Mouse (Mus musculus) midbrain, postnatal 0 days (tissue): ENCODE results near the gene Chrna4. TPM values are rescaled to one million over a fixed set of nuclear protein-coding genes. Genes with fewer than 3 reads are reported as not detected.

Source experiments
- ATAC-seq: fragments of 200-750 bp; cut with Nextera tagmentation; 2 replicates; pipeline ENCODE4 v1.8.0; 2017; ENCODE audit warnings: moderate number of reproducible peaks, mild to moderate bottlenecking, moderate TSS enrichment, moderate library complexity; ENCODE audit not compliant: low FRiP score
- DNase-seq: peaks from one replicate; pipeline ENCODE4 v3.0.0-alpha.2; 2015; ENCODE audit warnings: low spot score
- H3K27ac ChIP-seq: fragments of 300-500 bp; sonication (generic); 2 replicates; pipeline ENCODE4 v1.5.1; 2014; ENCODE audit warnings: low read depth, mild to moderate bottlenecking, low read length, mixed read lengths
- H3K27me3 ChIP-seq: fragments of 300-500 bp; sonication (generic); 2 replicates; pipeline ENCODE4 v1.6.1; 2014; ENCODE audit warnings: low read length, control low read depth, mixed read lengths; ENCODE audit not compliant: insufficient read depth
- H3K36me3 ChIP-seq: fragments of 300-500 bp; sonication (generic); 2 replicates; pipeline ENCODE4 v1.6.1; 2014; ENCODE audit warnings: low read length, control low read depth, mixed read lengths; ENCODE audit not compliant: insufficient read depth
- H3K4me1 ChIP-seq: fragments of 300-500 bp; sonication (generic); 2 replicates; pipeline ENCODE4 v1.6.1; 2014; ENCODE audit warnings: mild to moderate bottlenecking, control low read depth, antibody characterized with exemption, low read length, mixed read lengths; ENCODE audit not compliant: insufficient read depth
- H3K4me2 ChIP-seq: fragments of 300-500 bp; sonication (generic); 2 replicates; pipeline ENCODE4 v1.6.1; 2014; ENCODE audit warnings: low read depth, mild to moderate bottlenecking, low read length, mixed read lengths; ENCODE audit not compliant: poor library complexity, severe bottlenecking
- H3K4me3 ChIP-seq: fragments of 300-500 bp; sonication (generic); 2 replicates; pipeline ENCODE4 v1.5.1; 2014; ENCODE audit warnings: low read depth, mild to moderate bottlenecking, low read length, moderate library complexity
- H3K9ac ChIP-seq: fragments of 300-500 bp; sonication (generic); replicated peaks from 2 replicates; pipeline ENCODE4 v1.6.1; 2014; ENCODE audit warnings: mild to moderate bottlenecking, low read length, moderate library complexity, mixed read lengths; ENCODE audit not compliant: poor library complexity, severe bottlenecking
- H3K9me3 ChIP-seq: fragments of 300-500 bp; sonication (generic); 2 replicates; pipeline ENCODE4 v1.6.1; 2016; ENCODE audit warnings: low read length, control low read depth
- CTCF ChIP-seq: IDR thresholded peaks from 2 replicates; pipeline ENCODE4 v1.5.1; 2016; ENCODE audit warnings: antibody characterized with exemption, mild to moderate bottlenecking
- WGBS: fragments of 180-500 bp; shearing (Covaris S2); extraction: QIAGEN DNeasy Blood & Tissue Kit; methylation state at CpG from one replicate; pipeline ENCODE4 v1.1.7; 2014; 5-methylcytosine and 5-hydroxymethylcytosine counted together
- polyA plus RNA-seq: library from polyadenylated mRNA; unstranded; fragments of >200 nt; fragmentation: Nextera tagmentation; extraction: Ambion mirVana; gene quantifications from 2 replicates; pipeline ENCODE4 v1.2.1, GENCODE M21; 2015
- total RNA-seq: library from RNA; depleted of rRNA; stranded (reverse); fragments of >200 nt; gene quantifications from 2 replicates; pipeline ENCODE4 v1.2.3, GENCODE M21; 2014

The Chrna4 gene
- total and polyA plus RNA-seq, 2 experiments from 2014 or later = 47.8 to 53.9 TPM

DNA sequence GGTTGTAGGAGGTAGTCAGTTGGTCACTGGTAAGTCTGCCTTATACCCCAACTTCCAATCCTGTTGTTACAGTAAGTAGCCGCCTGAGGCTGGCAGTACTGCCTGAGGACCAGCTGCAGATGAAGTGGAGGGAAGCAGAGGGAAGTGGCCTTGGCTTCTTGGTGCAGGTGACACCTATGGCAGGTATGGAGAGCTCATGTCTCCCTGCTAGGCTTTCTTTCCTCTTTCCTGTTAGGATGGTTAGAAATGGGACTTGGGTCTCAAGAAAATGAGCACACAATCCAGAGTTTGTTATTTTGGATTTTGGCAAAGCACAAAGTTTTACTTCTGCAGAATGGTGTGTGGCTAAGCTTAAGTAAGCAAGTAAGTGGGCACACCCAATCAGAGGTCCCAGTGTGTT, 54.4 kb downstream of the Chrna4 start:
- Histone ChIP-seq H3K4me3 (no peak overlapping the region), H3K9me3 (no peaks in the 10 kb centered on the region), H3K27me3 (no peaks in the 10 kb centered on the region), H3K9ac (no peak overlapping the region), H3K4me1 (no peaks in the 10 kb centered on the region), H3K36me3 (peaks cover 5% of the 10 kb centered on the region; the same call in 1 of the 2 replicates), H3K4me2 (no peak overlapping the region), H3K27ac (no peak overlapping the region)
- no peak for DNase-seq
- 85% methylated on average over 1 of the region's 1 CpGs for WGBS
- no peak for ATAC-seq
- no peak for TF ChIP-seq CTCF

DNA sequence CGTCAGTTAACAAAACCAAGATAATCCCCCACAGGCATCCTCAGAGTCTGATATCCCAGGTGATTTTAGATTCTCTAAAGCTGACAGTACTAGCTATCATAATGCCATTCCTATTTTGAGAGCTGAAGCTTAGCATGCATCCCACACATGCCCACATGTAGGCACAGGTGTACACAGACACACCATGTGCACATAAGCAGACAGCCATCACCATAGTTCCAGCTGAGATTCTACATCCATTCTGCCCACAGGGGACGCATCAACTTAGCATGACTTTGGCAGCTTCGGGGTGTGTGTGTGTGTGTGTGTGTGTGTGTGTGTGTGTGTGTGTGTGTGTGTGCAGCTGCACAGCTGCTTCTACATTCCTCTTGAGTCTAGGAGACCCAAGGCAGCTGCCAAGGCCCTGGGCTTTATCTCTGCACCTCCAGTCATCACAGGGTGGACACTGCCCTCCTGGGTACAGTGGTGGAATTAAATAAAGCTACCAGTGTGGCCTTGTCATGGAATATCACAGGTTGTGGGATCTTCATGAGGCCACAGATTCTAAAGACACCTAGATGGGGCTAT, 54.9 kb downstream of the Chrna4 start:
- TF ChIP-seq CTCF = no peak
- H3K27ac ChIP-seq = no peak overlapping the region
- WGBS = 39% methylated on average over 3 of the region's 3 CpGs
- H3K4me3 ChIP-seq = no peak overlapping the region
- no peaks in the 10 kb centered on the region for H3K27me3 ChIP-seq
- DNase-seq (peak; percentile 21), ATAC-seq (no peak)
- no peaks in the 10 kb centered on the region for H3K4me1 ChIP-seq
- no peaks in the 10 kb centered on the region for H3K9me3 ChIP-seq
- H3K36me3 ChIP-seq = peaks cover 7% of the 10 kb centered on the region
- H3K4me2 ChIP-seq = no peak overlapping the region
- H3K9ac ChIP-seq = no peak overlapping the region

GRCm38 (mm10) chr2:180987432-180988030, 55.8 kb downstream of the Chrna4 start:
- ATAC-seq = no peak; the same call in 1 of the 2 replicates
- no peaks in the 10 kb centered on the region for H3K9me3 ChIP-seq
- TF ChIP-seq CTCF = no peak

GRCm38 (mm10) chr2:180987001-180987400, 56.3 kb downstream of the Chrna4 start:
- peaks cover 13% of the 10 kb centered on the region for H3K36me3 ChIP-seq
- no peak for TF ChIP-seq CTCF
- H3K9me3 ChIP-seq = no peaks in the 10 kb centered on the region
- no peak overlapping the region for H3K4me2 ChIP-seq
- H3K4me1 ChIP-seq = no peaks in the 10 kb centered on the region
- DNase-seq (no peak), ATAC-seq (no peak)
- H3K4me3 ChIP-seq = no peak overlapping the region
- H3K9ac ChIP-seq = no peak overlapping the region
- 47% methylated on average over 1 of the region's 1 CpGs for WGBS
- H3K27me3 ChIP-seq = no peaks in the 10 kb centered on the region
- no peak overlapping the region for H3K27ac ChIP-seq

More at GRCm38 (mm10) chr2:180987432-180988030, 55.8 kb downstream of the Chrna4 start:
- H3K9ac ChIP-seq = no peak overlapping the region
- no peak for DNase-seq
- H3K27me3 ChIP-seq = no peaks in the 10 kb centered on the region
- no peak overlapping the region for H3K4me2 ChIP-seq
- H3K4me1 ChIP-seq = no peaks in the 10 kb centered on the region
- no peak overlapping the region for H3K27ac ChIP-seq
- peaks cover 10% of the 10 kb centered on the region for H3K36me3 ChIP-seq
- 48% methylated on average over 5 of the region's 5 CpGs for WGBS
- H3K4me3 ChIP-seq = no peak overlapping the region

DNA sequence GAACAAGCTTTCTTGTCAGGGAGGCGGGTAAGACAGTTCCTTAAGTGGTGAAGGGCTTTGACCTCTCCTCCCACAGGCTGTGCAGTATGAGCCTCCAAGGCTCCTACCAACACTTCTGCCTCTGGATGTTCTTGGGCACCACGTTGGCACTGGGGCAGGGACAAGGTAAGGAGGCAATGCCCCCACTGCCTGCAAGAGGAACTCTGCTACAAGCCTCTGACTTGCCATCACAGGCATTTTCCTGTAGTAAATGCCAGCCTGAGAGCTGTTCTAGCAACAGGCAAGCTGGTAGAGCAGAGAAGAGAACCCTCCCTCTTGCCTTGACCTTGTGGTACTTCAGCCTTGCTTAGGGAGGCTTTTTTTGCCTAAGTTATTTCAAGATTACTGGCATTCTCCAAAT, 56.9 kb downstream of the Chrna4 start, which contains the start of gene Col20a1:
TSS of gene Col20a1 (plus strand) at position 87 of the 400 bp plus-strand sequence.
- Histone ChIP-seq H3K9ac (no peak within 1 kb of the TSS), H3K4me3 (no peak within 1 kb of the TSS), H3K4me1 (no peaks in the 10 kb centered on the region), H3K27me3 (no peaks in the 10 kb centered on the region), H3K27ac (no peak within 1 kb of the TSS), H3K4me2 (no peak within 1 kb of the TSS), H3K9me3 (no peaks in the 10 kb centered on the region), H3K36me3 (peaks cover 19% of the 10 kb centered on the region)
- ATAC-seq (no peak), DNase-seq (no peak)
- TF ChIP-seq CTCF = no peak
- 70% methylated on average over 2 of the region's 2 CpGs for WGBS

DNA sequence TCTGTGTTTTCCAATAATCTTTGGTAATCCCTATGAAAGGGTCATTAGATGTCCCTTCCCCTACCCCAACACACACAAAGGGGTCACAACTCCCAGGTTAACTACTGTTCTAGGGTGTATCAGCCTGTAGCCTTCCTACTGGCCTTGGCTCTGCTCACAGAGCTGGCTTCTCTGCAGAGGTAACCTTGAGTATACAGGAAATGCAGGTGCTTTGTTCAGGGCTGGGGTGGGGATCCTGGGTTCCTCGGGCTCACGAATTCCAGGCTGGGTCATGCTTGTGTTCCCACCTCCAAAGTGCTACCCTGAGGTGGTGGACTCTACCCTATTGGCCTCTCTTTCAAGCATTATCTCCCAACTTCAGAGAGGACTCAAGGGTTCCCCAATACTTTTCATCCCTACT, 57.7 kb downstream of the Chrna4 start:
- no peak for TF ChIP-seq CTCF
- Histone ChIP-seq H3K4me1 (no peaks in the 10 kb centered on the region), H3K27me3 (no peaks in the 10 kb centered on the region), H3K4me3 (no peak overlapping the region), H3K4me2 (no peak overlapping the region), H3K9me3 (no peaks in the 10 kb centered on the region), H3K27ac (no peak overlapping the region), H3K9ac (no peak overlapping the region), H3K36me3 (peaks cover 26% of the 10 kb centered on the region)
- 86% methylated on average over 2 of the region's 2 CpGs for WGBS
- no peak for ATAC-seq
- DNase-seq = no peak
